Mouse (Mus musculus): ENCODE data around the gene Trim39.

Trim39 gene

GRCm38 (mm10) chr17:36271586-36272256, at the start of gene Trim39:
TSS of gene Trim39 (minus strand) at chr17:36272247.
- DNase-seq (ENCODE audit: low read depth, low spot score): peak; percentile 79

DNA sequence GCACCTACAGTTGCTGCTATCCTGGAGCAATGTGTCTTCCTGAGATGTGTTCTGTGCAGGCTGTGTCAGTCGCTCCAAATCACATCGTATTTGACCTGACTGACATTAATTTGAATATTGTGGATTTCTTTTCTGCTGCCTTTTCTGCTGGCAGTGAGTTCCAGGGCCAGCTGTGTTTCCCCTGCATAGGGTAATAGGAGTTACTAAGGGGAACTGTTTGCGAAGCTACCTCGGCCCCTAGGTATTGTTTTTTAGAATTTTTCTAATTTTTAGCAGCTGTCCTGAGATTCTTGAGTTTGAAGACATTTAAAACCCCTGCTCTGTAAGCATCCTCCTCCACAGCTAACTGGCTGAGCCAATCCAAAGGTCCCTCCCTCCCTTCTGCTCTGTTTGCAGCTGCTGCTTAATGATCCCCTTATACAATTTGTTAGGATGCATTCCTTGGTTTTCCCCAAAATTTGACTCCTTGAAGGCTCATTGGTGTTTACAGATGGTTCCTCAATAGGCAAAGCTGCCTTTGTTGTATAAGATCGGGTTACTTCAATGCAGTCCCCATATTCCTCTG, 43.7 kb upstream of the Trim39 start:
- DNase-seq (ENCODE audit: low read depth, low spot score): no peak

DNA sequence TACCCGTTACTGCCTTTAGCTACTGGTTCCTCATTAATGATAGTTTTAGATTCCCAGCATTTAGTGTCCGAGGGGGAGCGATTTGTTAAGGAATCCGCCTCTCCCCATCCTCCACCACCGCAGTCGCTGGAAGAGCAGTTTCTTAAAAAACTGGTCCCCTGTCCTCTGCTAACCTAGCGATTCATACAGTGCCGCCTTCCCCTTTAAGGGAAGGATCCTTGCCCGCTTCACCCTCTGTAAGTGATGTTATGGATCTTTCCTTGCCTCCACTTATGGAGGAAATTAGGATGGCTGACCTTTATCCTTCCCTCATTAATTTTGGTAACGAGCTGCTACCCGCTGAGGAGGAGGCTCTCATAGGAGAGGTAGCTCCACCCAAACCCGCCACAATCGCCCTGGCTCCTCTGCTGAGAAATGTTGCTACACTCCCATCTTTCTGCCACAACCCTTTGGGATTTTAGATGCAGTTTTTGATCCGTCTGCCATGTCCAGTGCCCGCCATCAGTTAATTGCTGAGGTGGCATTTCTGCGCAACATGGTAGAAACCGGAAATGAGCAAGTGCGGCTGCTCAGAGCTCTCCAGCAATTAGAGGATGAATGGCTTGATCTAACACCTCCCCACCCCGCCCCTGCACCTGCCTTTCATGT, 43.1 kb upstream of the Trim39 start:
- peak; percentile 33 for DNase-seq (ENCODE audit: low read depth, low spot score)

DNA sequence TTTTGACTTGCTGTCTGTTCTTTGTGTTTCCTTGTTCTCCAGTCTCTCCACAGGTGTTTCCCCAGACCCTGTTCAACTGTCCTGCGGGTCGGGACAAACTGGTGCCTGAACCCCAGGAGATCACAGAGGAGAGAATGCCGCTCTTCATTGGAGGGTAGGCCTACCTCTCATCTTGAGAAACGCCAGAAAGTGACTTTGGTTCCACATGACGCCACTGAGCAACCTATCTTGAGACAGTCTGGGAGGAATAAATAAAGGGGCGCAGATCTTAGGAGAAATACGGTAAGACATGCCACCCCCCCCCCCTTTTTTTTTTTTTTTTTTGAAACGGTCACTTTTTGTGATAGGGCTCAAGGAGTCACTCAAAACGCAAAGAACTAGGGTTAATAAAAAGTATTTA, 42.5 kb upstream of the Trim39 start:
- DNase-seq (ENCODE audit: low read depth, low spot score): peak; percentile 12

DNA sequence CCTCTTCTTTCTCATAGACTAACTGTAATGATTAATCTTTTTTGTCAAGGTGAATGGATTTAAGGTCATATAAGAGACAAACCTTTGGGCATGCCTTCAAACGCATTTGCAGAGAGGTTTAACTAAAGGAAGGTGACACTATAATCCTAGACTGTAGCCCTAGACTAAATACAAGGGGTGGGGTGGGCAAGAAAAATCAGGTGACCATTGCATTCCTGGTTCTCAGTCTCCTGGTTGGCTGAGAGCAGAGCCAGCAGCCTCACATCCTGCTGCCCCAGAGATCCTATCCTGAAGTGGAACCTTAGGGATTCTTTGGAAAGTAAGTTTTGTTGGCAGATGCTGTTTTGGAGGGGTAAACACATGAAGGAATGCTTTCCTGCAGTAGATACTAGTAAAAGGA, 37.2 kb upstream of the Trim39 start:
- DNase-seq (ENCODE audit: low read depth, low spot score): no peak

DNA sequence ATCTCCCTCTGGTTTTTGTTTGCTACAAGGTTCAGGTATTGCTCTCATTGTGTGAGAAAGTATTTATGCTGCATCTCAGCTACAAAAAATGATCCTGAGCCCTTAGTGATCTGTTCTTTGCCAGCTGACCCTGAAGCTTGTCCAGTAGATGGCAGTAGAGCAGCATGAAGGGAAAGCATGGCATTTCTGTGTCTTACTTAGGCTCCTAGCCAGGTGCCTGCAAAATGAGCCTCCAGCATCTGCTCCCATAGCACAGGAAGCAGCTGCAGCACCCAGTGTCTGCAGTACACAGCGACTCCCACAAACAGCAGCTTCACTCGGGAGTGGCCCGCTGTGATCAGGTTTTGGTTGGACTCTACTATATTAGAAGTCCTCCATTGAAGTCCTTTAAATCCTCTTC, 36.8 kb upstream of the Trim39 start:
- peak; percentile 18 for DNase-seq (ENCODE audit: low read depth, low spot score)

DNA sequence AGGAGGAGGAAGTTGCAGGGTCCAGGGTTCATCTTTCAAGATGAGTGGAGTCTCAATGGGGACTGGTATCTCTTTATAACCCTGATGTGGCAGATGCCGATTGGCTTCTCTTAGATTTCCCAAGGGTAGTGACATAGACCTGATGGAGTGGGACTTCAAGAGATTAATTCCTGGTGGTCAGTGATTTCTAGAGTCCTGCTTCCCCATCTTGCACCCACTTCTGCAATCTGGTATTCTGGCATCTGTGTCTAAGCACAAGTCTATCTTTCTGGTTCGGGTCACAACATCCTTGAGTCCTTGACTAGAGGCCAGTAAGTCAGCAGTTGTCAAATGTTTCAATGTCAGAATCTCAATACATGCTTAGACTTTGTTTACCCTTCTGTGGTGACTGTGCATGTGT, 14.3 kb upstream of the Trim39 start, which contains the start of gene H2-M10.2:
H2-M10.2 (minus strand) TSS at position 101 of the 400 bp plus-strand sequence.
- no peak for DNase-seq (ENCODE audit: low read depth, low spot score)

DNA sequence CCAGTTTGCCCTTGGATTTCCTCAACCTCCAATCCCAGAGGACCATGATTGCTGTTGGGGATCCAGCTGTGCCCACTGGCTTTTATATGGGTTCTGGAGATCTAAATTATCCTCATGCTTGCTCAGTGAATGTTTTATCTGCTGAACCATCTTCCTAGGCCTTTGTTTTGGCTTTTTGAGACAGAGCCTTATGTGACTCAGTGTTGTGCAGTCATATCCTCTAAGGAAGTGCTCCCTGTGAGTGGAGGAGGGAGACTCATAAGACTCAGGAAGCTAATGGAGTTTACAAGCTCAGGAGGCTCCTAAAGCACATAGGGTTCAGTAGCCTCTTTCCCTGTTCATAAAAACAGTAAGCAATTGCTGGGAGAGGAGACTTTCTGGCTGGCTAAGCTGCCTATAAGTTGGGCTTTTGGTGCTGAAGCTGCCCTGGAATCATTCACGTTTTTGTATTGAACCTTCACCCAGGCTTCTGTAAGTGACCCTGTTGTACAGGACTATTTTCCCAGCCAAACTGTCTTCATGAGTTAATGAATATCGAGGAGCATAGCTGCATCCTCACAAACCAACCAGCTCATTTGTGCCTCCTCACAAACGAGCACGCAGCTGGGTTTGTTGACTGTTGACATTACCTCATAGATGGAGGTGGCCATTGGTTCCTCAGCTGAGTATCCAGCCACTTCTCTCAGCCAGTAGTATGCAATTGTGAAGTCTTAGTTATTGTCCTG, 9.6 kb upstream of the Trim39 start:
- no peak for DNase-seq (ENCODE audit: low read depth, low spot score)

GRCm38 (mm10) chr17:36274776-36275175, 2.7 kb upstream of the Trim39 start:
- DNase-seq (ENCODE audit: low read depth, low spot score): no peak

GRCm38 (mm10) chr17:36273796-36274195, 1.7 kb upstream of the Trim39 start:
- no peak for DNase-seq (ENCODE audit: low read depth, low spot score)

DNA sequence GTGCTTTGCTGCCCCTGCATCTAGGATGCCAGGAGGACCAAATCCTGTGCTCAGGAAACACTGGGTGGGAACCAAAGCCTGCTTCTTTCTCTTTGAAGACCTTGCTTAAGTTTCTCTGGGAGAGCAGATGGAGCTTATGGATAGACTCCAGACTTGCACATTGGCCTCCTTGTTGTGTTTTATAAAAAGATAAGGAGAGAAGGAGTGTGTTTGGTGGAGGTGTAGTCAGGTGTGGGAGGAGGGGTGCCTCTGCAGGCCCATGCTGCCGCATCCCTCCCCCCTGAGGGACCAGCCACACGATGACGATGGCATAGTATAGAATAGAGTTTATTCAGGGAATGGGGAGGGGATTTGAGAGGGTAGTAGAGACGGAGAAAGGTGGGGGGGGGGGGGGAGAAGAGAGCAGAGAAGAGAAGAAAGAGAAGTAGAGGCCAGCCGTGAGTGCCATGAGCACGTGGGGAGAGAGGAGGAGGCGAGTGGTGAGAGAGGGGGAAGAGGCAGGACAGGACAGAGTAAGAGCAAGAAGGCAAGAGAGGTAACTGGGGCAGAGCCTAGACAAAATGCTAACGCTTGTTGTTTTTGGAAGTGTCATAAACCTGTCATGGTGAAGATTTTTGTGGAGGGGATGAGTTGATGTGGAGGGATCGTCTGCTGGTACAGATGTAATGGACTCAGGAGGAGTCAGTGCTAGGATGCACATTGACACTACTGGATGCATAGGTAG, 758 bp upstream of the Trim39 start:
- no peak for DNase-seq (ENCODE audit: low read depth, low spot score)

DNA sequence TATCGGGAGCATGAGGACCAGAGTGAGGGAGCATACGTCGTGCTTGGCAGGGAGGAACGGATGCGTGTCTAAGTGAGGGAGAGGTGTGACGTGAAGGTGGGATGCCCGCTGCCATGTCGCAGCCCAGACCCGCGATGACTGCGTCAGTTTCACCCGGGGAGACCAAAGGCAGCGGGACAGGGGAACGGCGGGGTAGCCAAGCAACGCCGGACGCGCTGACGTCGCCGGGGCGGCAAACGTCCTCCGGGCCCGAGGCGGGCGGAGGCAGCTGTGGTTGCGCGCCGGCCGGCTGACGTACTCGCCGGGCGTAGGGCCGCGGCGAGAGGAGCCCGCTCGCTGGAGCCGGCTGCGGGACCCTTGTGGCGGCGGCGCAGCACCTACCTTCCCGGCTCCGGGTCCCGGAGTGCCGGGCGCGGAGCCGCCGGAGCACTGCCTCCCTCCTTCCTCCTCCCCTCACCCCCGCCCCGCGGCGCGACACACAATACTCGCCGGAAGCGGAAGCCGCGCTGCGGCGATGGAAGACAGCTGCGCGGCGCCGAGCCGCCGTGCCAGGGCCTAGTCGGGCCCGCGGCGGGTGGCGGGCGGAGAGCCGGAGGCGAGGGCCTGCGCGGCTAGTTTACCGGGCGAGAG, 976 bp downstream of the Trim39 start:
- peak; percentile 92 for DNase-seq (ENCODE audit: low read depth, low spot score)

DNA sequence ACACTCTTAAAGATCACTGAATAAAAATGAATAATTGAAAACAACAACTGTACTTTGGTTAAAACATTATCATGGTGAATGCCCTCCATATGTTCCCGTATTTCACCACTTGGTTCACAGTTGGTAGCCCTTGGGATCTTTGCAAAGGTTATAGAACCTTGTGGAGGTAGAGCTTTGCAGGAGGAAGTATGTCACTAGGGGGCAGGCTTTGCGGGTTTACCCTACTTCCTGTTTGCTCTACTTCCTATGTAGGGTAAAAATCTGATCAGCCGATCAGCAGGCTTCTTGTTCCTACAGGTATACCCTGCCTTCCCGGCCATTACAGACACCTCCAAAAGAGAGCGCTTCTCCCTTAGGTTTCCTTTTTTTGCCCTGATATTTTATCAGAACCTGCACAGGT, 6.2 kb downstream of the Trim39 start:
- DNase-seq (ENCODE audit: low read depth, low spot score): peak; percentile 65

GRCm38 (mm10) chr17:36264273-36264925, 7.6 kb downstream of the Trim39 start:
- peak; percentile 59 for DNase-seq (ENCODE audit: low read depth, low spot score)

DNA sequence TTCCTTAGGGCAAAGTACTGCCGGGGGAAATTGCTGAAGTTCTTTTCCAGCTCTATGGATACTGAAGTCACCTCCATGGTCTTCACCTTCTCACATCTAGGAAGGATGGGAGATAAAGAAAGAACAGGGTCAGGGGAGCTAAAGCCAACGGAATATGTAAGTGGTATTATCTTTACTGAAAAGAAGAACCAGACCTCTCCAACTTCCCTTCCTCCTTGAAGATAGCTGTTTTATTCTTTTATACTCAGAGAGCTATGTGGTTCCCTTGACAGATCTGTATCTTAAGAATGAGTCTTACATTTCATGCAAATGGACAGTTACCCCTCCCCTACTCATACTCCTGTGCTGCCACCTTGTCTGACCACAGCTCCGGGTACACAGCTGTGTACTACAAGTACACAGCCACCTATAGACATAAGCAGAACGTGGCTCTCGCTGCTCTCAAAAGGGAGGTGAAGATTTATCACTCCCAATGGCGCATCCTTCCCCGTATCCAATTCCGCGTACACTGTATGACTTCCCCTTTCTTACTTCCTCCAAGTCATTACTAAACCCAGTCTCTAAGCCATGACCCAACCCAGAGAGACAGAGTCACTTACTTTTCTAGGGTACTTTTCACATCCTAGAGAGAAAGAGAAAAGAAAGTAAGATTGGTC, 10.4 kb downstream of the Trim39 start:
- no peak for DNase-seq (ENCODE audit: low read depth, low spot score)

DNA sequence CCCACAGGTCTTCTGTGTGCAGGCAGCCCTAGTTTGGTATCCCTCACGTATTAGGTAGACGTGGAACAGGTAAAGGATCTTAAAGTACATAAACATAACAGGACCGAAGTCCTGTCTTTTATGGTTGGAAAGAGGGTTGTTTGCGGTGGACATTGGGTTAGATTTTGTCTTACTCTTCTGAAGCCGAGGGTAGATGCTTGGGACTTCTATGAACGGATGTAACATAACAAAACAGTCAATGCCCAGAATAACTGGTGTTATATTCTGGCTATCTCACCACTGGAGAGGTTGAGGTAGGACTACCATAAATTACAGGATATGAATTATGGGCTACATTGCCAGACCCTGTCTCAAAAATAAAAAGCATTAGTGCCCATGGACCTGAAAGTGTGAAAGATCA, 14.1 kb downstream of the Trim39 start, which contains the start of gene Rpp21:
Rpp21 (minus strand) TSS at position 101 of the 400 bp plus-strand sequence.
- no peak for DNase-seq (ENCODE audit: low read depth, low spot score)

GRCm38 (mm10) chr17:36257241-36257947, 14.7 kb downstream of the Trim39 start:
- DNase-seq (ENCODE audit: low read depth, low spot score): peak; percentile 77

GRCm38 (mm10) chr17:36253087-36253600, 18.9 kb downstream of the Trim39 start:
- DNase-seq (ENCODE audit: low read depth, low spot score): peak; percentile 87

DNA sequence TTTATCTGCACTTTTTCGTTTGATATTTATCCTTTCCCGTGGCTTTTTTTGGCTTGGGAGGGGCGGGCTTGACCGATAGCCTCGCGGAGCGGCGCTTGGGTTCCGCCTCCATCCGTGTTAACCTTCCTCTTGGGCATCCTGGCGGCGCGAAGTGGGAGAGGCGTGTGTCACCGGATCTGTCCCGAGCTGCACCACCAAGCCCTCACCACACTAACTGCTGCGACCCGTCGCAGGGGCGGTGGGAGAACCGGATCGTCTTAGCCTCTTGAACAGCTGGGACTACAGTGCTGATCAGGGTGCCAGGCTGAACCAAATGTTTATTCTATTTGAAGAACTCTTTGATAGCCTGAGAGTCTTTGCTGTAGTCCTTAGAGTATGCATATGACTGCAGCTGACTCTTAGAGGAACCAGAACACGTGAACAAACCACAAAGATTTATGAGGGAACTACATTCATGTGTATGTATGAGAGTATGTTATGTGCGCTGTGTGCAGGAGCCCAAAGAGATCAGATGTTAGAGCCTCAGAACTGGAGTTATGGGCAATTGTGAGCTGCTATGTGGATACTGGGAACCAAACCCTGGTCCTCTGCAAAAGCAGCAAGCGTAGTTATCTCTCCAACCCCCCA, 19.7 kb downstream of the Trim39 start:
- peak; percentile 56 for DNase-seq (ENCODE audit: low read depth, low spot score)
